Mouse (Mus musculus) small intestine, adult 2 months (tissue): ENCODE data around the gene Cdc42bpg. TPM values are rescaled to one million over a fixed set of nuclear protein-coding genes. Genes with fewer than 3 reads are reported as not detected.

ENCODE experiments used
- H3K27ac ChIP-seq: fragments of 200-500 bp; 2 replicates; pipeline ENCODE4 v1.5.1; 2012; ENCODE audit warnings: low read depth, low read length, control low read depth, inconsistent platforms; ENCODE audit not compliant: insufficient read depth
- H3K27me3 ChIP-seq: fragments of 200-500 bp; 2 replicates; pipeline ENCODE4 v1.6.1; 2012; ENCODE audit warnings: mild to moderate bottlenecking, moderate library complexity, low read length, inconsistent platforms; ENCODE audit not compliant: control insufficient read depth, insufficient read depth
- H3K36me3 ChIP-seq: fragments of 200-500 bp; 2 replicates; pipeline ENCODE4 v1.6.1; 2012; ENCODE audit warnings: mild to moderate bottlenecking, low read length, control low read depth, inconsistent platforms; ENCODE audit not compliant: control insufficient read depth, insufficient read depth
- H3K4me1 ChIP-seq: fragments of 200-500 bp; 2 replicates; pipeline ENCODE4 v1.6.1; 2012; ENCODE audit warnings: low read length, inconsistent platforms, mixed read lengths; ENCODE audit not compliant: control insufficient read depth, insufficient read depth, insufficient read length
- H3K4me3 ChIP-seq: fragments of 200-500 bp; 2 replicates; pipeline ENCODE4 v1.5.1; 2012; ENCODE audit warnings: low read depth, mild to moderate bottlenecking, control low read depth, inconsistent platforms, low read length, moderate library complexity
- CTCF ChIP-seq: fragments of 200-500 bp; IDR thresholded peaks from 2 replicates; pipeline ENCODE4 v1.5.1; 2012; ENCODE audit warnings: low read depth, mild to moderate bottlenecking, control low read depth, inconsistent platforms, low read length, moderate library complexity, mixed read lengths; ENCODE audit not compliant: insufficient replicate concordance, insufficient read length; ENCODE audit errors: extremely low read depth
- POLR2A ChIP-seq: fragments of 200-500 bp; IDR thresholded peaks from 2 replicates; pipeline ENCODE4 v1.6.1; 2012; ENCODE audit warnings: low read depth, mild to moderate bottlenecking, control low read depth, inconsistent platforms, low read length, moderate library complexity
- WGBS: fragments of 180-500 bp; shearing (Covaris S2); methylation state at CpG from one replicate; pipeline ENCODE4 v1.1.7; 2018; 5-methylcytosine and 5-hydroxymethylcytosine counted together
- polyA plus RNA-seq: library from polyadenylated mRNA; depleted of rRNA; stranded (reverse); fragments of >200 nt; gene quantifications from 2 replicates; pipeline ENCODE4 v1.2.3, GENCODE M21; 2012

The Cdc42bpg gene
- polyA plus RNA-seq, 1 experiment = 53.2 TPM

DNA sequence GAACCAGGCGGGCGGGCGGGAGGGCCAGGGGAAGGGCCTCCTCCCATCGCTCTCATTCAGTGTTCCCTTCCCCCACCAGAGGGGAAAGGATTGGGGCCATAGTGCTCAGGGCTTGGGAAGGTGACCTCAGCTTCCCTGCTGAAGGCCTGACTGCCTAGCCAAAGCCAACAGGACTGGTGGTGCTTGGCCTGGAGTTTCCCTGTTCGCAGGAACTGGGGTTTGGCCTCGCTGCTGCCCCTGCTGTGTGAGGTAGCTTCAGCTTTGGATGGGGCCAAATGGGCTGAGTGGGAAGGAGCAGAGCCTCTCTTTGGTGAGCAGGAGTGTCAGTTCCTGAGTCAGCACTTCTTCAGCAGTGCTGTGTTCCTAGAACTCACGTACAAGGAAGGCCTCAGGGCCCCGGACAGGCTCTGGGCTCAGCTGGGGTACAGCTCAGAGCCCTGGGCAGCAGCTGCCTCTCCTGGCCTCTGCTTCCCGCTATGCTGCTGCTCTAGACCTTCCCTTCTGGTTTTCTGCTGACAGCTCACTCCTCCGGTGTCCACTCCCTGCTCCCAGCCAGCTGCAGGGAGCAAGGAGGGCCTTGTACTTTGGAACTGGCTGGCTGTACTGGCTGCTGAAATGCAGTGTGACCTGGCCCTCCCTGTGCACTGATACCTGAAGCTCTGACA lies 15.0 kb upstream of the Cdc42bpg start:
- H3K36me3 ChIP-seq = peaks cover 58% of the 10 kb centered on the region
- no peak for TF ChIP-seq CTCF
- peak; percentile 83 for TF ChIP-seq POLR2A
- peak overlapping the region; percentile 6; the same call in 1 of the 2 replicates for H3K4me3 ChIP-seq
- peaks cover 46% of the 10 kb centered on the region for H3K4me1 ChIP-seq
- H3K27me3 ChIP-seq = no peaks in the 10 kb centered on the region
- peak overlapping the region; percentile 98 for H3K27ac ChIP-seq
- WGBS = 33% methylated on average over 10 of the region's 10 CpGs

DNA sequence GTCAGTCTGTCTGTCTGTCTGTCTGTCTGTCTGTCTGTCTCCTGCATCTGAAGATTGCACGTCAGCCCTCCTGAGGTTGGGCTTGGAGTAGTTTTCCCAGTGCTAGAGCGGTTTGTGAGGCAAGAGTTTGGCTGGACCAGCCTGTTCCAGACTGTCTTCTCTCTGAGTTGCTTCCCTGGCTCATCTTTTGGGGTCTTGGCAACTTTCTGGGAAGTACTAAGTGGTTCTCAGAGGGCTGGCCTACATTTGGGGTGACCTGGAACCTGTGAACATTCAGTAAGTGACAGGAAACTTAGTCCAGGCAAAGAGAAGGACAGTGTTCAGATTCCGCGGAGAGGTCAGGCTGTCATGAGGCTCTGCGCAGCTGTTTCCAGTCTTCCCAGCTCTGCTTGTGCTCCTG lies 14.0 kb upstream of the Cdc42bpg start:
- TF ChIP-seq POLR2A = no peak
- TF ChIP-seq CTCF = no peak
- Histone ChIP-seq H3K27ac (peak overlapping the region; percentile 98), H3K27me3 (no peaks in the 10 kb centered on the region), H3K4me3 (no peak overlapping the region), H3K36me3 (peaks cover 56% of the 10 kb centered on the region), H3K4me1 (peaks cover 44% of the 10 kb centered on the region)
- 90% methylated on average over 5 of the region's 5 CpGs for WGBS

DNA sequence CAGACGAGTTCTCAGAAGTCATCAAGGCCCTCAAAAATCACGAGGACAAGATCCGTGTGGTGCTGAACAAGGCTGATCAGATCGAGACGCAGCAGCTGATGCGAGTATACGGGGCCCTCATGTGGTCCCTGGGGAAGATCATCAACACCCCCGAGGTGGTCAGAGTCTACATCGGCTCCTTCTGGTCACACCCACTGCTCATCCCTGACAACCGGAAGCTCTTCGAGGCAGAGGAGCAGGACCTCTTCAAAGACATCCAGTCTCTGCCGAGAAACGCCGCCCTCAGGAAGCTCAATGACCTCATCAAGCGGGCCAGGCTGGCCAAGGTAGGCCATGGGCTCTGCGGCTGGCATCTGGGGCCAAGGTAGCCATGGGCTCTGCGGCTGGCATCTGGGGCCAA lies 12.0 kb upstream of the Cdc42bpg start:
- TF ChIP-seq CTCF (no peak), POLR2A (no peak)
- peaks cover 65% of the 10 kb centered on the region for H3K36me3 ChIP-seq
- no peak overlapping the region for H3K4me3 ChIP-seq
- WGBS = 93% methylated on average over 17 of the region's 17 CpGs
- H3K27ac ChIP-seq = peak overlapping the region; percentile 72; the same call in 1 of the 2 replicates
- peaks cover 55% of the 10 kb centered on the region for H3K4me1 ChIP-seq
- no peaks in the 10 kb centered on the region for H3K27me3 ChIP-seq

DNA sequence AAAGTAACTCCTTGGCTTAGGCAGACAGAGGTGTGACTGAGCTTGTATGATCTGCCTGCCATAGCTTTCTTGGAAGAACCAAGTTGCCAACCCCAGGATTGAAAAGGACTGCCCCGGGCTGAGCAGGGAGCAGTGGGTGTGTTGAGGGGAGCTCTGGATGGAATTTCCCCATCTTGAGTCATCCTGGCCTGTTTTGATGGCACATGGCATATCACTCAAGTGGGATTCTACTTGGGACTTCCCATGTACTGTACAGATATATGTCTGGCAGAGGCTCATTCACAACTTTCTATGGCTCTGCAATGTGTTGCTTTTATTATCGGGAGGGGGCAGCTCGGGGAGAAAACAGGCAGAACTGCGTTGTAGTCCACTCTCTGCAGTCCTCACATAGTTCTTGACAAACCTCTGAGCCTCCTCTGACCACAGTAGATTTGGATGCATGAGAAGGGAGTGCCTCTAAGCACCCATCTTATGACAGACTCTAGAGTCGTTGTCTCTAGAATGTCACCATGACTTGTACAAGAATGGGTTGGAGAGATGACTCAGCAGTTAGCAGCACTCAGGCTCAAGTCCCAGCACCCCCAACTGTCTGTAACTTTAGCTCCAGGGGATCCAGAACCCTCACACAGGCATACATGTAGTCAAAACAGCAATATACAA lies 9.6 kb upstream of the Cdc42bpg start:
- no peak overlapping the region for H3K4me3 ChIP-seq
- TF ChIP-seq CTCF (no peak), POLR2A (no peak)
- no peaks in the 10 kb centered on the region for H3K27me3 ChIP-seq
- peaks cover 49% of the 10 kb centered on the region for H3K4me1 ChIP-seq
- H3K27ac ChIP-seq = peak overlapping the region; percentile 65
- peaks cover 67% of the 10 kb centered on the region for H3K36me3 ChIP-seq
- WGBS = 74% methylated on average over 5 of the region's 5 CpGs

DNA sequence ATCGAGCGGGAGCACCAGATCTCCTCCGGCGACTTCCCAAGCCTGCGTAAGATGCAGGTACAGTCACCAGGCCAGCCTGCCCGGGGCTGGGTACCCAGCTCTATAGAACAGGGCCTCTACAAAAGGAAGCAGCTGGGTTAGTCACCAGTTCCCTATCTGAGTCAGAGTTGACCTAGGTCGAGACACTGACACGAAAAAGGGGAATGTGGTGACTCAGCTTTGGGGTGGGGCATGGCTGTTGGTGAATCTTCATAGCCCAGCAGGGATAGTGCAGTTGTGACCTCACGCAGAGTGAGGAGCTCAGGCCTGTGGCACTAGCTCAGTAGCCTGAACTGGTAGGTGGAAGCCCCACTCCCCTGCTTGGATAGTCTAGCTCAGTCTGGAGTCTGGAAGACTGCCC lies 8.6 kb upstream of the Cdc42bpg start:
- TF ChIP-seq CTCF = no peak
- TF ChIP-seq POLR2A = no peak
- Histone ChIP-seq H3K36me3 (peaks cover 65% of the 10 kb centered on the region), H3K27me3 (no peaks in the 10 kb centered on the region), H3K27ac (peak overlapping the region; percentile 71), H3K4me1 (peaks cover 40% of the 10 kb centered on the region), H3K4me3 (no peak overlapping the region)
- WGBS = 66% methylated on average over 9 of the region's 9 CpGs

DNA sequence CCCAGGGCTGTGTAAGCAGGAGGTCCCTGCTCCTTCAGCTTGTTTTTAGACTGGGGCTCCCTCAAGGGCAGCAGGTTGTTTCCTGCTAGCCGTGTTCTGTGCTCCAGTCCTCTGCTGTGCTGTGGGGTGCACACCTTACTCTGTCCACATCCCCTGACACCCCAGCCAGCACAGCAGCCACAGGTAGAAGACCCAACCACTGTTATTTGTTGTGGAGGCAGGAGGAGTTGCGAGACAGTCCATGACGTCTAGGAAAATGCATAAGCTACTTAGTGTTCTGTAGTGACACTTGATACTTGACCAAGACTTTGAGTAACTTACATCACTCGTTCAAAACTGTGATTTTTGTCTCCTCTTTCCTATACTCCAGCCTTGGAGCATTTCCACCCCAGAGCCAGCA lies 7.3 kb upstream of the Cdc42bpg start:
- Histone ChIP-seq H3K4me3 (no peak overlapping the region), H3K36me3 (peaks cover 59% of the 10 kb centered on the region), H3K27ac (peak overlapping the region; percentile 21; the same call in 1 of the 2 replicates), H3K4me1 (peaks cover 34% of the 10 kb centered on the region), H3K27me3 (no peaks in the 10 kb centered on the region)
- 73% methylated on average over 4 of the region's 4 CpGs for WGBS
- TF ChIP-seq POLR2A (no peak), CTCF (no peak)

DNA sequence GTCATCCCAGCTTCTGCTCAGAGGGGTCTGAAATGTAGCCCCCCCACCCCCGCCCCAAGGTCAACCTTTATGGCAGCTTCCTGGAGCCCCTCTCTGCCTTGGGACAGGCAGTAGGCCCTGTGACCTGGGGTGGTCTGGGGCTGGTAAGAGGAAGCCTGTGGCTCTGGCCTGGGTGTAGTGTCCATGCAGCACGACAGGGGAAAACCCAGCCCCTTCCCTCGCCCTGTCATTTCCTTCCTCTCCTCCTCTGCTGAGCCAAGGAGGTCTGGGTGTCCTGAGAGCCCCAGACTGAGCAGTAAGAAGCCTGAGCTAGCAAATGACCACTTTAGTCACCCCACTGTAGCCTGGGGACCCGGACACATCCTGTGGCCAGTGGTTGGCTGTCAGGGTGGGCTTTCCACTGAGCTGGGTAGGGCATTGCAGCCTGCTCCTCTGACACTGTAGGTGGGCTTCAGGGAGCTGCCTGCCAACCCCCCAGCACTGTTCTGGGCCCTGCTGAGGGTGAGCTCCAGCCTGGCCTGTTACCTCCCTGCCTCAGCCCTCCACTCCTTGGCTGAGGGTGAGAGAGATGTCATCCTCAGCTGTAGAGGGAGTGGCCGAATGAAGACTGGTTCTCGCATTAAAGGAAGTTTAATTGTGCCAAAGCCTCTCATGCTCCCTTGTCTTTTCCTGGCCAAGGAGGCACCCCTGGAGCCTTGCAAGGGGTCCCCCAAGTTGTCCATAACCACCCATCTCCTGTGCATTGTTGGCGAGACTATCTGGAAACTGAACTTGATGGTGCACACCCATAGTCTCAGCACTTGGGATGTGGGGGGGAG lies 6.6 kb upstream of the Cdc42bpg start:
- Histone ChIP-seq H3K27ac (peak overlapping the region; percentile 67), H3K4me1 (peaks cover 31% of the 10 kb centered on the region), H3K36me3 (peaks cover 53% of the 10 kb centered on the region), H3K4me3 (no peak overlapping the region), H3K27me3 (no peaks in the 10 kb centered on the region)
- TF ChIP-seq CTCF (no peak), POLR2A (no peak)
- WGBS = 76% methylated on average over 7 of the region's 7 CpGs
